Mouse (Mus musculus) liver, embryonic 15.5 days (tissue): ENCODE results near the gene Echdc1. TPM values are rescaled to one million over a fixed set of nuclear protein-coding genes. Genes with fewer than 3 reads are reported as not detected.

ENCODE experiments used
- ATAC-seq: fragments of 200-750 bp; cut with Nextera tagmentation; 2 replicates; pipeline ENCODE4 v1.8.0; 2017; ENCODE audit warnings: moderate number of reproducible peaks, mild to moderate bottlenecking, moderate library complexity; ENCODE audit not compliant: insufficient read depth
- H3K27ac ChIP-seq: fragments of 300-500 bp; sonication (generic); replicated peaks from 2 replicates; pipeline ENCODE4 v1.5.1; 2015; ENCODE audit warnings: mild to moderate bottlenecking, inconsistent platforms
- H3K27me3 ChIP-seq: fragments of 300-500 bp; sonication (generic); 2 replicates; pipeline ENCODE4 v1.6.1; 2015; ENCODE audit warnings: mild to moderate bottlenecking, inconsistent platforms
- H3K36me3 ChIP-seq: fragments of 300-500 bp; sonication (generic); replicated peaks from 2 replicates; pipeline ENCODE4 v1.6.1; 2015; ENCODE audit warnings: moderate library complexity, mild to moderate bottlenecking, inconsistent platforms
- H3K4me1 ChIP-seq: fragments of 300-500 bp; sonication (generic); replicated peaks from 2 replicates; pipeline ENCODE4 v1.6.1; 2015; ENCODE audit warnings: inconsistent platforms
- H3K4me2 ChIP-seq: fragments of 300-500 bp; sonication (generic); 2 replicates; pipeline ENCODE4 v1.6.1; 2015; ENCODE audit warnings: moderate library complexity, mild to moderate bottlenecking, inconsistent platforms
- H3K4me3 ChIP-seq: fragments of 300-500 bp; sonication (generic); replicated peaks from 2 replicates; pipeline ENCODE4 v1.5.1; 2015; ENCODE audit warnings: mild to moderate bottlenecking, inconsistent platforms
- H3K9ac ChIP-seq: fragments of 300-500 bp; sonication (generic); 2 replicates; pipeline ENCODE4 v1.6.1; 2015; ENCODE audit warnings: moderate library complexity, mild to moderate bottlenecking, inconsistent platforms
- H3K9me3 ChIP-seq: fragments of 300-500 bp; sonication (generic); replicated peaks from 2 replicates; pipeline ENCODE4 v1.6.1; 2016; ENCODE audit warnings: inconsistent platforms
- WGBS: fragments of 180-500 bp; shearing (Covaris S2); methylation state at CpG from one replicate; pipeline ENCODE4 v1.1.7; 2015; ENCODE audit warnings: mixed read lengths; ENCODE audit not compliant: insufficient replicate concordance; 5-methylcytosine and 5-hydroxymethylcytosine counted together
- polyA plus RNA-seq: library from polyadenylated mRNA; unstranded; fragments of >200 nt; fragmentation: Nextera tagmentation; extraction: Ambion mirVana; gene quantifications from 2 replicates; pipeline ENCODE4 v1.2.1, GENCODE M21; 2015

The Echdc1 gene
- 17.6 and 20.1 TPM in 2 replicates for polyA plus RNA-seq

- Histone ChIP-seq H3K9me3 (no peaks in the 10 kb centered on the region), H3K4me1 (peaks cover 18% of the 10 kb centered on the region), H3K36me3 (no peaks in the 10 kb centered on the region), H3K27ac (peak within 1 kb of the TSS; percentile 93), H3K27me3 (no peaks in the 10 kb centered on the region), H3K9ac (peak within 1 kb of the TSS; percentile 75), H3K4me2 (peak within 1 kb of the TSS; percentile 78), H3K4me3 (peak within 1 kb of the TSS; percentile 89)
- peak; percentile 98 for ATAC-seq
- WGBS, result under 1% methylated on average over 42 of the region's 49 CpGs
Measured at GRCm38 (mm10) chr10:29313064-29313638, at the start of gene Echdc1. Gene Echdc1, plus strand, starts transcription at chr10:29313166.

- Histone ChIP-seq H3K27me3 (no peaks in the 10 kb centered on the region), H3K4me2 (no peak overlapping the region), H3K9ac (no peak overlapping the region), H3K9me3 (no peaks in the 10 kb centered on the region), H3K4me1 (no peaks in the 10 kb centered on the region), H3K4me3 (no peak overlapping the region), H3K27ac (no peak overlapping the region), H3K36me3 (no peaks in the 10 kb centered on the region)
- WGBS, result 45% methylated on average over 1 of the region's 1 CpGs
- no peak for ATAC-seq
Measured at GRCm38 (mm10) chr10:29281736-29282135, 31.2 kb upstream of the Echdc1 start.

- no peak overlapping the region for H3K27ac ChIP-seq
- H3K4me2 ChIP-seq, result no peak overlapping the region
- no peak overlapping the region for H3K9ac ChIP-seq
- no peak overlapping the region for H3K4me3 ChIP-seq
- no peak for ATAC-seq
- 70% methylated on average over 1 of the region's 1 CpGs for WGBS
- H3K9me3 ChIP-seq, result no peaks in the 10 kb centered on the region
- H3K27me3 ChIP-seq, result no peaks in the 10 kb centered on the region
- H3K36me3 ChIP-seq, result no peaks in the 10 kb centered on the region
- no peaks in the 10 kb centered on the region for H3K4me1 ChIP-seq
Measured at GRCm38 (mm10) chr10:29285757-29286156, 27.2 kb upstream of the Echdc1 start.

GRCm38 (mm10) chr10:29302230-29302629 lies 10.7 kb upstream of the Echdc1 start:
- Histone ChIP-seq H3K4me3 (no peak overlapping the region), H3K27me3 (no peaks in the 10 kb centered on the region), H3K27ac (no peak overlapping the region), H3K4me1 (no peaks in the 10 kb centered on the region), H3K4me2 (no peak overlapping the region), H3K36me3 (no peaks in the 10 kb centered on the region), H3K9ac (no peak overlapping the region), H3K9me3 (no peaks in the 10 kb centered on the region)
- no peak for ATAC-seq
- 69% methylated on average over 4 of the region's 4 CpGs for WGBS

- Histone ChIP-seq H3K27me3 (no peaks in the 10 kb centered on the region), H3K9ac (no peak overlapping the region), H3K36me3 (no peaks in the 10 kb centered on the region), H3K4me3 (peak overlapping the region; percentile 89; the same call in 1 of the 2 replicates), H3K4me1 (peaks cover 18% of the 10 kb centered on the region), H3K4me2 (peak overlapping the region; percentile 78), H3K9me3 (no peaks in the 10 kb centered on the region), H3K27ac (no peak overlapping the region)
- WGBS, result 60% methylated on average over 4 of the region's 4 CpGs
- ATAC-seq, result no peak
Measured at GRCm38 (mm10) chr10:29311480-29312219, 1.3 kb upstream of the Echdc1 start.

- H3K9me3 ChIP-seq, result no peaks in the 10 kb centered on the region
Measured at GRCm38 (mm10) chr10:29313905-29314304, 939 bp downstream of the Echdc1 start.

GRCm38 (mm10) chr10:29324817-29325216 lies 11.9 kb downstream of the Echdc1 start:
- H3K9ac ChIP-seq, result no peak overlapping the region
- no peaks in the 10 kb centered on the region for H3K4me1 ChIP-seq
- no peaks in the 10 kb centered on the region for H3K27me3 ChIP-seq
- ATAC-seq, result no peak
- H3K27ac ChIP-seq, result no peak overlapping the region
- no peak overlapping the region for H3K4me3 ChIP-seq
- no peaks in the 10 kb centered on the region for H3K36me3 ChIP-seq
- H3K4me2 ChIP-seq, result no peak overlapping the region
- H3K9me3 ChIP-seq, result no peaks in the 10 kb centered on the region
- WGBS, result 68% methylated on average over 2 of the region's 2 CpGs

More at GRCm38 (mm10) chr10:29313905-29314304, 939 bp downstream of the Echdc1 start:
- H3K27me3 ChIP-seq, result no peaks in the 10 kb centered on the region
- ATAC-seq, result no peak
- peaks cover 18% of the 10 kb centered on the region for H3K4me1 ChIP-seq
- peak overlapping the region; percentile 89 for H3K4me3 ChIP-seq
- H3K4me2 ChIP-seq, result peak overlapping the region; percentile 78
- WGBS, result 17% methylated on average over 5 of the region's 5 CpGs
- peak overlapping the region; percentile 93; the same call in 1 of the 2 replicates for H3K27ac ChIP-seq
- peak overlapping the region; percentile 75; the same call in 1 of the 2 replicates for H3K9ac ChIP-seq
- peaks cover 5% of the 10 kb centered on the region; the same call in 1 of the 2 replicates for H3K36me3 ChIP-seq

GRCm38 (mm10) chr10:29333836-29334235 lies 20.9 kb downstream of the Echdc1 start:
- H3K4me3 ChIP-seq, result no peak overlapping the region
- H3K9me3 ChIP-seq, result no peaks in the 10 kb centered on the region
- H3K4me1 ChIP-seq, result no peaks in the 10 kb centered on the region
- H3K9ac ChIP-seq, result no peak overlapping the region
- no peaks in the 10 kb centered on the region; the same call in 1 of the 2 replicates for H3K36me3 ChIP-seq
- 73% methylated on average over 4 of the region's 4 CpGs for WGBS
- H3K27me3 ChIP-seq, result no peaks in the 10 kb centered on the region
- no peak overlapping the region for H3K4me2 ChIP-seq
- ATAC-seq, result no peak
- H3K27ac ChIP-seq, result no peak overlapping the region

- H3K9ac ChIP-seq, result no peak overlapping the region
- H3K27me3 ChIP-seq, result no peaks in the 10 kb centered on the region
- no peaks in the 10 kb centered on the region for H3K4me1 ChIP-seq
- H3K4me2 ChIP-seq, result no peak overlapping the region
- no peaks in the 10 kb centered on the region for H3K9me3 ChIP-seq
- no peak overlapping the region for H3K27ac ChIP-seq
- no peak for ATAC-seq
- WGBS, result 47% methylated on average over 4 of the region's 4 CpGs
- no peak overlapping the region for H3K4me3 ChIP-seq
- no peaks in the 10 kb centered on the region; the same call in 1 of the 2 replicates for H3K36me3 ChIP-seq
Measured at GRCm38 (mm10) chr10:29338355-29339056, 25.5 kb downstream of the Echdc1 start.

GRCm38 (mm10) chr10:29344232-29344631 lies 31.3 kb downstream of the Echdc1 start:
- H3K36me3 ChIP-seq, result peaks cover 37% of the 10 kb centered on the region
- no peak overlapping the region for H3K4me3 ChIP-seq
- ATAC-seq, result no peak

GRCm38 (mm10) chr10:29346638-29347037 lies 33.7 kb downstream of the Echdc1 start:
- WGBS, result 88% methylated on average over 7 of the region's 7 CpGs

More at GRCm38 (mm10) chr10:29344232-29344631, 31.3 kb downstream of the Echdc1 start:
- no peaks in the 10 kb centered on the region for H3K27me3 ChIP-seq
- H3K9ac ChIP-seq, result no peak overlapping the region
- no peaks in the 10 kb centered on the region for H3K4me1 ChIP-seq
- H3K9me3 ChIP-seq, result no peaks in the 10 kb centered on the region
- H3K4me2 ChIP-seq, result no peak overlapping the region
- H3K27ac ChIP-seq, result no peak overlapping the region
- 81% methylated on average over 4 of the region's 4 CpGs for WGBS

More at GRCm38 (mm10) chr10:29346638-29347037, 33.7 kb downstream of the Echdc1 start:
- H3K9me3 ChIP-seq, result no peaks in the 10 kb centered on the region
- no peaks in the 10 kb centered on the region for H3K4me1 ChIP-seq
- no peak overlapping the region for H3K27ac ChIP-seq
- H3K4me2 ChIP-seq, result no peak overlapping the region
- no peaks in the 10 kb centered on the region for H3K27me3 ChIP-seq
- ATAC-seq, result no peak
- no peak overlapping the region for H3K9ac ChIP-seq
- H3K36me3 ChIP-seq, result peaks cover 45% of the 10 kb centered on the region
- no peak overlapping the region for H3K4me3 ChIP-seq
